Mouse (Mus musculus): ENCODE measurements around the gene Mrln. TPM values are rescaled to one million over a fixed set of nuclear protein-coding genes. Genes with fewer than 3 reads are reported as not detected.

The Mrln gene
- polyA plus RNA-seq, 1 experiment from 2014 or later: 1.6 TPM

DNA sequence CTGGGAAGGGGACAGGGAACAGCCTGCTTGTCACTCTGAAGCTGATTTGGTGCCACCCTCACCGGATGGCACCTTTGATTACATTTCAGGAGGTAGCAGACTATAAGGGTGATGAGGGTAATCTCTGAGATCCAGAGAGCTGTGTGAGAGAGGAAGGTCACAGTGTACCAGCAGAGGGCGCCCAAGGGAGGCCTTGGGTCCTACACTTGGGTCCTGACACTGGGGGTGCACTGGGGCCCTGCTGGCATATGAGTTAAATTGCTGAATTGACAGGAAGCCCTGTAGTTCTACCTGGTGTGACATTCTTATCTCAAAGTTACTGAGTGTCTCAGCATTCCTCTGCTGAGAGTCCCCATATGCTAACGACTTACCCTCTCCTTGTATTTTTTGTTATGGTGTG lies 31.1 kb upstream of the Mrln start:
- no peaks in the 10 kb centered on the region for H3K27me3 ChIP-seq
- no peaks in the 10 kb centered on the region for H3K9me3 ChIP-seq
- H3K9ac ChIP-seq (replicated peaks): no peak overlapping the region
- WGBS: 58% methylated on average over 3 of the region's 3 CpGs
- H3K36me3 ChIP-seq: peaks cover 18% of the 10 kb centered on the region; the same call in 1 of the 2 replicates
- H3K4me2 ChIP-seq (replicated peaks): no peak overlapping the region
- no peaks in the 10 kb centered on the region for H3K4me1 ChIP-seq
- H3K4me3 ChIP-seq: no peak overlapping the region
- no peak overlapping the region for H3K27ac ChIP-seq (replicated peaks)
- no peak for ATAC-seq (replicated peaks)

DNA sequence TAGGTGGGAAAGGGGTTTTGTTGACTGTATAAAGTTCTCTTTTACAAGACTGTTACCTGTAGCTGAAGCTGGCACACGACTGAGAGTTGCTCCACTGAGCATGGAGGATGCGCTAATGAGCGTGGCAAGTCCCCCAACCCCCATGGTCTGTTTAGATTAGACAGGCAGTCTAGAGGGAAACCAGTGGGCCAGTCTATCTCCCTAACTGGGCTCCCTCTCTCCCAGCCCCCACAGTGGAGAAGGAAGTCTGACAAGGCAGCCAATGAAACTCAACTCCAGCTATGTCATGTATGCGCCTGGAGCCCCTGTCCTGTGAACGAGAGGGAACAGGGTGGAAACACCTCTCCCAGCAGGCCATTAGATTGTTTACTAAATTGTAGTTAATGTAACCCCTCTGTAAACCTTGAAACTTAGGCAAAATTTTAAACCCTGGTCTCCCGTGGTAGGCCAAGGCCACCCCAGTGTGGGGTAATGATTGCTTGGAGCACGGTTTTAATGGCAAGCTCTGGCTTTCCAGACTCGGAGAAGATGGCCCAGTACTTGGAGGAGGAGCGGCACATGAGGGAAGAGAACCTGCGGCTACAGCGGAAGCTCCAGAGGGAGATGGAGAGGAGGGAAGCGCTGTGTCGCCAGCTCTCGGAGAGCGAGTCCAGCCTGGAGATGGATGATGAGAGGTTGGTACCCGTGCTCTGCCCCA lies 29.8 kb upstream of the Mrln start:
- peaks cover 21% of the 10 kb centered on the region for H3K36me3 ChIP-seq
- H3K9ac ChIP-seq (replicated peaks): no peak overlapping the region
- no peak for ATAC-seq (replicated peaks)
- H3K27me3 ChIP-seq: no peaks in the 10 kb centered on the region
- no peak overlapping the region for H3K4me3 ChIP-seq
- H3K27ac ChIP-seq (replicated peaks): no peak overlapping the region
- H3K4me1 ChIP-seq: no peaks in the 10 kb centered on the region
- 88% methylated on average over 16 of the region's 16 CpGs for WGBS
- no peak overlapping the region for H3K4me2 ChIP-seq (replicated peaks)
- H3K9me3 ChIP-seq: no peaks in the 10 kb centered on the region

GRCm38 (mm10) chr10:70180727-70181126 lies 23.7 kb upstream of the Mrln start:
- H3K9ac ChIP-seq (replicated peaks): no peak overlapping the region
- no peak for ATAC-seq (replicated peaks)
- H3K4me1 ChIP-seq: peaks cover 9% of the 10 kb centered on the region
- WGBS: 88% methylated on average over 9 of the region's 9 CpGs
- H3K36me3 ChIP-seq: peaks cover 18% of the 10 kb centered on the region
- no peak overlapping the region for H3K27ac ChIP-seq (replicated peaks)
- H3K4me2 ChIP-seq (replicated peaks): no peak overlapping the region
- H3K4me3 ChIP-seq: no peak overlapping the region
- H3K27me3 ChIP-seq: no peaks in the 10 kb centered on the region
- H3K9me3 ChIP-seq: no peaks in the 10 kb centered on the region

DNA sequence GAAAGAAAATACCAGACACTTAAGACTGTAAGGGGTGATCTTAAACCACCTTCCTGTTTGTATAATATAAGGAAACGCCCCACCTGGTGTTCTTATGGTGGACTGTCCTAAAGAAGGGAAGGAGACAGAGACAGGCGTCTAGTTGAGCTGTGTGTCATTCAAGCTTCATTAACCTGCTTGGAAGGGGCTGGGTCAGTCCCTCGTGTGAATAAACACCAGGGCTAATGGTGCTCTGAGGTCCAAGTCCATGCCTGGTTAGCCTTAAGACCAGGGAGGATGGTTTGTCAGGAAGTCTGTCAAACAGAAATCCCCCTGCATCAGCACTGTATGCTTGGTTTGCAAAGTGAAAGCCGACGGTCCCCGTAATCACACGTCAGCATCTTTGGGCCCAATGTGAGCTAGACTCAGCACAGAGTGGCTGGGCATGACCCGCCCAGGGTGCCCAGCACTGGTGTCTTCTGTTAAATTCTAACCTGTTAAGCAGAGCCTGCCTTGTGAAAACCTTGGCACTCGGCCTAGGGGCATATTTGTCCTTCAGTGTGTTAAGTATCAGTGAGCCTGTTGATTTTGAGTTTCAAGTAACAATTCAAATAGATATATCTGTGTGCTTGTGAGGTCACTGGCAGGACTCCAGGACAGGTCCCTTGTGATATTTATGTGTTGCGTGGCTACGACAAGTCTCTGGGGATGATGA lies 23.0 kb upstream of the Mrln start:
- Histone ChIP-seq H3K36me3 (peaks cover 13% of the 10 kb centered on the region), H3K27me3 (no peaks in the 10 kb centered on the region), H3K27ac (replicated peaks) (no peak overlapping the region), H3K9ac (replicated peaks) (no peak overlapping the region), H3K4me3 (no peak overlapping the region), H3K4me2 (replicated peaks) (no peak overlapping the region), H3K9me3 (no peaks in the 10 kb centered on the region), H3K4me1 (peaks cover 9% of the 10 kb centered on the region)
- ATAC-seq (replicated peaks): no peak
- 82% methylated on average over 11 of the region's 11 CpGs for WGBS

- no peaks in the 10 kb centered on the region for H3K27me3 ChIP-seq
- ATAC-seq (replicated peaks): no peak
- H3K9ac ChIP-seq (replicated peaks): no peak overlapping the region
- peaks cover 20% of the 10 kb centered on the region for H3K36me3 ChIP-seq
- 63% methylated on average over 15 of the region's 15 CpGs for WGBS
- no peaks in the 10 kb centered on the region for H3K9me3 ChIP-seq
- no peak overlapping the region for H3K4me2 ChIP-seq (replicated peaks)
- H3K27ac ChIP-seq (replicated peaks): peak overlapping the region; percentile 45; the same call in 1 of the 2 replicates
- H3K4me1 ChIP-seq: peaks cover 9% of the 10 kb centered on the region
- no peak overlapping the region for H3K4me3 ChIP-seq
These were observed 21.0 kb upstream of the Mrln start for GRCm38 (mm10) chr10:70183210-70184080.

DNA sequence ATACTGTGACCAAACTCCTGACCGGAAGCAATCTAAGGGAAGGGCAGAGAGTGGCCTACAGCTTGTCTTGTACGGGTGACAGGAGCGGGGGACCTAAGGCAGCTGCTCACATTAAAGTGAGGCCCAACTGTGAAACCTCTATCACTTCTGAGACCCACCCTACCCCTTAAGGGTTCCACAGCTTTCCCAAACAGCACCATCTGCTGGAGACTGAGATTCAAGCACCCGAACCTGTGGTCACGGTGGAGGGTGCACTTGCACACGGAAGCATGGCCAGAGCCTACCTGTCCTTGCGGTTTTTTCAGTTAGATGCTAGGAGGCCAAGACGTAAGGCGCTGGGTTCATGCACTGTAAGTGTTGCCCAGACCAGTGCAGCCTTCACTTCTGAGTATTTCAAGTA lies 18.3 kb upstream of the Mrln start:
- H3K9ac ChIP-seq (replicated peaks): no peak overlapping the region
- H3K4me3 ChIP-seq: no peak overlapping the region
- H3K9me3 ChIP-seq: no peaks in the 10 kb centered on the region
- WGBS: 81% methylated on average over 9 of the region's 9 CpGs
- H3K36me3 ChIP-seq: peaks cover 31% of the 10 kb centered on the region
- no peak overlapping the region for H3K4me2 ChIP-seq (replicated peaks)
- H3K27me3 ChIP-seq: no peaks in the 10 kb centered on the region
- ATAC-seq (replicated peaks): no peak
- no peak overlapping the region for H3K27ac ChIP-seq (replicated peaks)
- H3K4me1 ChIP-seq: peaks cover 9% of the 10 kb centered on the region

DNA sequence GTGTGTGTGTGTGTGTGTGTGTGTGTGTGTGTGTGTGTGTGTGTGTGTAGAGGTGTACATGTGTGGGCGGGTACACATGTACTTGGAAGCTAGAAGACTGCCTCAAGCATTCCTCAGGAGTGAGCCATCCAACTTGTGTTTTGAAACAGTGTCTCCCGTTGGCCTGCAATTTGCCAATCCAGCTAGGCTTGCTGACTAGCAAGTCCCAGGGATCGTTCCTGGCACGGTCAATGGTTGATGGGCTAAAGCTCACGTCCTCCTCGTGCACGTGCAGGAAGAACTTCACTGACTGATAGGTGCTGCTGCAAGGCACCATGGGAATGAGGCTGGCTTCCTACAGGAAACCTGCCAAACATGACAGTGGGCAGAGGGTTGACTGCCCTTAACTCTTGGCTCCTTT lies 17.9 kb upstream of the Mrln start:
- WGBS: 97% methylated on average over 7 of the region's 7 CpGs
- Histone ChIP-seq H3K27ac (replicated peaks) (no peak overlapping the region), H3K9ac (replicated peaks) (no peak overlapping the region), H3K4me1 (peaks cover 9% of the 10 kb centered on the region), H3K9me3 (no peaks in the 10 kb centered on the region), H3K4me3 (no peak overlapping the region), H3K4me2 (replicated peaks) (no peak overlapping the region), H3K36me3 (peaks cover 31% of the 10 kb centered on the region), H3K27me3 (no peaks in the 10 kb centered on the region)
- ATAC-seq (replicated peaks): no peak

GRCm38 (mm10) chr10:70189864-70190263 lies 14.6 kb upstream of the Mrln start:
- Histone ChIP-seq H3K36me3 (peaks cover 36% of the 10 kb centered on the region), H3K4me1 (no peaks in the 10 kb centered on the region), H3K9me3 (no peaks in the 10 kb centered on the region), H3K9ac (replicated peaks) (no peak overlapping the region), H3K4me3 (no peak overlapping the region), H3K27me3 (no peaks in the 10 kb centered on the region), H3K27ac (replicated peaks) (no peak overlapping the region), H3K4me2 (replicated peaks) (no peak overlapping the region)
- ATAC-seq (replicated peaks): no peak
- 81% methylated on average over 13 of the region's 13 CpGs for WGBS

DNA sequence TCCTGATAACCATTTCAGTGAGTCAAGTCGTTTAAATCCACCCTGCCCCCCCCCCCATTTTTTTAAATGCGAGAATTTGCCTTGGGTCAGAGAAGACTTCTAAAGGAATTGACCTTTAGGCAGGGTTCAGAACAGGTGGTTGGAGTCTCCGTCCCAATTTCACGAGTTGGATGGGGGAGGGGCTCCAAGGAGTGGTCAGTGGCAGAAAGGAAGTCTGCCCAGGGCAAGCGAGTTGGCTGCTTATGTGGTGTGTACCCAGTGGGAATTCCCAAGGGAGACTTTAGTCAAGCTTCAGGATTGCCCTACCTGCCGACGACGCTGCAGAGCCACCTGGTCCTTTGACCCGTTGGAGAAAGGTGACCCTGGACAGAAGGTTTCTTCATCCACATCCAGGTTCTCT lies 10.2 kb upstream of the Mrln start:
- Histone ChIP-seq H3K4me2 (replicated peaks) (no peak overlapping the region), H3K27ac (replicated peaks) (no peak overlapping the region), H3K4me3 (no peak overlapping the region), H3K4me1 (no peaks in the 10 kb centered on the region), H3K9ac (replicated peaks) (no peak overlapping the region), H3K36me3 (peaks cover 13% of the 10 kb centered on the region), H3K9me3 (no peaks in the 10 kb centered on the region), H3K27me3 (no peaks in the 10 kb centered on the region)
- no peak for ATAC-seq (replicated peaks)
- WGBS: 78% methylated on average over 9 of the region's 9 CpGs

GRCm38 (mm10) chr10:70195279-70195678 lies 9.2 kb upstream of the Mrln start:
- Histone ChIP-seq H3K9me3 (no peaks in the 10 kb centered on the region), H3K9ac (replicated peaks) (no peak overlapping the region), H3K4me3 (no peak overlapping the region), H3K4me2 (replicated peaks) (no peak overlapping the region), H3K27ac (replicated peaks) (no peak overlapping the region), H3K4me1 (no peaks in the 10 kb centered on the region), H3K36me3 (0 out of 2 replicates have a peak, but pooled peaks cover 5% of the 10 kb centered on the region), H3K27me3 (no peaks in the 10 kb centered on the region)
- 85% methylated on average over 7 of the region's 7 CpGs for WGBS
- no peak for ATAC-seq (replicated peaks)

GRCm38 (mm10) chr10:70195786-70196185 lies 8.7 kb upstream of the Mrln start:
- Histone ChIP-seq H3K4me1 (0 out of 2 replicates have a peak, but pooled peaks cover 4% of the 10 kb centered on the region), H3K4me2 (replicated peaks) (no peak overlapping the region), H3K27ac (replicated peaks) (no peak overlapping the region), H3K4me3 (no peak overlapping the region), H3K27me3 (no peaks in the 10 kb centered on the region), H3K9ac (replicated peaks) (no peak overlapping the region), H3K36me3 (0 out of 2 replicates have a peak, but pooled peaks cover 5% of the 10 kb centered on the region), H3K9me3 (no peaks in the 10 kb centered on the region)
- 61% methylated on average over 7 of the region's 7 CpGs for WGBS
- 0 out of 2 replicates have a peak, but pooled peaks have one; percentile 41 for ATAC-seq (replicated peaks)

DNA sequence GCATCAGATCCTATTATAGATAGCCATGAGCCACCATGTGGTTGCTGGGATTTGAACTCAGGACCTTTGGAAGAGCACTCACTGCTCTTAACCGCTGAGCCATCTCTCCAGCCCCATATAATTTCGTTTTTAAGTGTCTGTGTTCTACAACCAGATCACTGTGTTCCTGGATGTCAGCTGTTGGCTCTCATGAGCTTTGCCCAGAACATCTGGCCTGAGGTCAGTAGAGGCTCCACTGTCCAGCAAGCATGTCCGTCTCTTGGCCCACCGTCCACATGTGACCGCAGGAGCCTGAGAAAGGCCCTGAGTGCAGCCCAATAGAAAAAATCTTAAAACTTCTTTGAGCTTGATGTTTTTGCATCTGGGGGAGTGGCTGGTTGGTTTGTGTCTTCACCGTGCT lies 7.8 kb upstream of the Mrln start:
- Histone ChIP-seq H3K4me2 (replicated peaks) (no peak overlapping the region), H3K4me3 (no peak overlapping the region), H3K27me3 (no peaks in the 10 kb centered on the region), H3K9ac (replicated peaks) (no peak overlapping the region), H3K36me3 (0 out of 2 replicates have a peak, but pooled peaks cover 5% of the 10 kb centered on the region), H3K4me1 (peaks cover 6% of the 10 kb centered on the region; the same call in 1 of the 2 replicates), H3K27ac (replicated peaks) (no peak overlapping the region), H3K9me3 (no peaks in the 10 kb centered on the region)
- no peak for ATAC-seq (replicated peaks)
- 88% methylated on average over 6 of the region's 6 CpGs for WGBS
